Mouse (Mus musculus) myocyte (in vitro differentiated cells): Measurements from ENCODE around the gene Rnf220. TPM values are rescaled to one million over a fixed set of nuclear protein-coding genes. Genes with fewer than 3 reads are reported as not detected.
A peak's percentile ranks its signal among the peaks of the same experiment; 100 is the strongest.

Source experiments
- H3K27me3 ChIP-seq: one replicate; pipeline ENCODE4 v1.6.1; 2011; ENCODE audit not compliant: control insufficient read depth, insufficient read depth, insufficient read length
- H3K36me3 ChIP-seq: one replicate; pipeline ENCODE4 v1.6.1; 2011; ENCODE audit not compliant: control insufficient read depth, insufficient read depth
- H3K4me2 ChIP-seq: one replicate; pipeline ENCODE4 v1.6.1; 2011; ENCODE audit warnings: low read depth, control low read depth
- H3K4me3 ChIP-seq: one replicate; pipeline ENCODE4 v1.5.1; 2011; ENCODE audit warnings: mild to moderate bottlenecking, control low read depth, moderate library complexity
- H3K79me2 ChIP-seq: one replicate; pipeline ENCODE4 v1.6.1; 2011; ENCODE audit not compliant: control insufficient read depth, insufficient read depth
- H3ac ChIP-seq: one replicate; pipeline ENCODE4 v1.6.1; 2011; ENCODE audit not compliant: control insufficient read depth, insufficient read length
- CEBPB ChIP-seq: IDR thresholded peaks from 2 replicates; pipeline ENCODE4 v1.6.1; 2011; ENCODE audit warnings: mild to moderate bottlenecking, moderate library complexity; ENCODE audit not compliant: poor library complexity, insufficient read depth, severe bottlenecking
- E2F4 ChIP-seq: IDR thresholded peaks from one replicate; pipeline ENCODE4 v1.6.1; 2011; ENCODE audit warnings: mild to moderate bottlenecking, control low read depth, moderate library complexity; ENCODE audit not compliant: insufficient read depth
- MAX ChIP-seq: IDR thresholded peaks from one replicate; pipeline ENCODE4 v1.6.1; 2011; ENCODE audit warnings: low read depth, mild to moderate bottlenecking, control low read depth
- MYOD1 ChIP-seq, 3 experiments: IDR thresholded peaks; one replicate each; pipeline ENCODE4 v1.6.1; 2011; ENCODE audit warnings: control low read depth in 2 of 3, low read depth in 2 of 3, mild to moderate bottlenecking in 2 of 3, moderate library complexity in 1 of 3; ENCODE audit not compliant: insufficient read length in 2 of 3, control insufficient read depth in 1 of 3
- MYOG ChIP-seq, 3 experiments: IDR thresholded peaks; one replicate each; pipeline ENCODE4 v1.6.1; 2011; ENCODE audit warnings: control low read depth in 2 of 3, low read depth in 2 of 3, mild to moderate bottlenecking in 2 of 3; ENCODE audit not compliant: insufficient read length in 2 of 3, control insufficient read depth in 1 of 3, insufficient read depth in 1 of 3
- POLR2A ChIP-seq: IDR thresholded peaks from one replicate; pipeline ENCODE4 v1.6.1; 2011; ENCODE audit warnings: low read depth, mild to moderate bottlenecking, control low read depth, moderate library complexity; ENCODE audit not compliant: insufficient read length
- POLR2AphosphoS2 ChIP-seq: IDR thresholded peaks from one replicate; pipeline ENCODE4 v1.6.1; 2011; ENCODE audit warnings: low read depth, control low read depth; ENCODE audit not compliant: insufficient read length
- REST ChIP-seq: IDR thresholded peaks from one replicate; pipeline ENCODE4 v1.6.1; 2011; ENCODE audit warnings: mild to moderate bottlenecking, control low read depth, moderate library complexity; ENCODE audit not compliant: insufficient read depth, insufficient read length
- SRF ChIP-seq: IDR thresholded peaks from one replicate; pipeline ENCODE4 v1.6.1; 2011; ENCODE audit warnings: low read depth; ENCODE audit not compliant: control insufficient read depth, insufficient read length
- TCF12 ChIP-seq: IDR thresholded peaks from one replicate; pipeline ENCODE4 v1.6.1; 2011; ENCODE audit warnings: mild to moderate bottlenecking, control low read depth; ENCODE audit not compliant: poor library complexity, insufficient read depth, severe bottlenecking
- TCF3 ChIP-seq: IDR thresholded peaks from one replicate; pipeline ENCODE4 v1.6.1; 2011; ENCODE audit warnings: low read depth, control low read depth; ENCODE audit not compliant: insufficient read length
- USF1 ChIP-seq: IDR thresholded peaks from one replicate; pipeline ENCODE4 v1.6.1; 2011; ENCODE audit warnings: low read depth, mild to moderate bottlenecking, control low read depth, moderate library complexity
- polyA plus RNA-seq: library from polyadenylated mRNA; unstranded; fragments of >200 nt; fragmentation: generic; extraction: Trizol; gene quantifications from one replicate; pipeline ENCODE4 v1.2.1, GENCODE M21; 2012; ENCODE audit warnings: missing spikeins

Gene Rnf220
- polyA plus RNA-seq, 1 experiment, result 60.4 TPM

GRCm38 (mm10) chr4:117495869-117496401 is 917 bp downstream of the Rnf220 start:
- no peaks in the 10 kb centered on the region for H3K36me3 ChIP-seq
- TF ChIP-seq SRF, result no peak
- TF ChIP-seq CEBPB, result no peak
- TF ChIP-seq POLR2A, result no peak
- TF ChIP-seq TCF12, result no peak
- TF ChIP-seq MAX, result no peak
- TF ChIP-seq MYOG (IDR thresholded peaks at IDR 0.05; ENCODE audit: control insufficient read depth in 1 of 3, insufficient read depth in 1 of 3, insufficient read length in 2 of 3, low read depth in 2 of 3), result no peak
- TF ChIP-seq MYOD1 (IDR thresholded peaks at IDR 0.05; ENCODE audit: control insufficient read depth in 1 of 3, insufficient read length in 2 of 3, low read depth in 2 of 3), result no peak
- no peak for TF ChIP-seq E2F4
- no peak for TF ChIP-seq REST
- TF ChIP-seq TCF3, result no peak
- no peak for TF ChIP-seq POLR2AphosphoS2
- TF ChIP-seq USF1, result no peak
- no peak overlapping the region for H3K4me2 ChIP-seq
- H3K4me3 ChIP-seq, result no peak overlapping the region
- no peaks in the 10 kb centered on the region for H3K79me2 ChIP-seq
- no peak overlapping the region for H3ac ChIP-seq
- peaks cover 63% of the 10 kb centered on the region for H3K27me3 ChIP-seq

GRCm38 (mm10) chr4:117494911-117495501 is 1.8 kb downstream of the Rnf220 start:
- TF ChIP-seq USF1 (no peak), POLR2AphosphoS2 (no peak), CEBPB (no peak), REST (no peak), SRF (no peak), MAX (no peak), TCF12 (no peak)
- H3K4me3 ChIP-seq, result no peak overlapping the region
- H3K4me2 ChIP-seq, result peak overlapping the region; percentile 34
- H3K36me3 ChIP-seq, result no peaks in the 10 kb centered on the region
- peaks cover 60% of the 10 kb centered on the region for H3K27me3 ChIP-seq
- H3ac ChIP-seq, result no peak overlapping the region
- H3K79me2 ChIP-seq, result no peaks in the 10 kb centered on the region

GRCm38 (mm10) chr4:117493905-117494851 is 2.7 kb downstream of the Rnf220 start:
- H3K27me3 ChIP-seq, result peaks cover 62% of the 10 kb centered on the region
- H3ac ChIP-seq, result no peak overlapping the region
- no peak for TF ChIP-seq TCF12
- no peak for TF ChIP-seq E2F4
- no peak for TF ChIP-seq MAX
- TF ChIP-seq POLR2AphosphoS2, result no peak
- no peak for TF ChIP-seq SRF
- no peak for TF ChIP-seq USF1
- TF ChIP-seq TCF3, result no peak
- no peak for TF ChIP-seq POLR2A
- no peak for TF ChIP-seq CEBPB
- TF ChIP-seq MYOD1 (IDR thresholded peaks at IDR 0.05; ENCODE audit: control insufficient read depth in 1 of 3, insufficient read length in 2 of 3, low read depth in 2 of 3), result no peak
- TF ChIP-seq REST, result no peak
- no peak for TF ChIP-seq MYOG (IDR thresholded peaks at IDR 0.05; ENCODE audit: control insufficient read depth in 1 of 3, insufficient read depth in 1 of 3, insufficient read length in 2 of 3, low read depth in 2 of 3)
- H3K36me3 ChIP-seq, result no peaks in the 10 kb centered on the region
- no peak overlapping the region for H3K4me3 ChIP-seq
- no peaks in the 10 kb centered on the region for H3K79me2 ChIP-seq
- peak overlapping the region; percentile 34 for H3K4me2 ChIP-seq

GRCm38 (mm10) chr4:117493161-117493568 is 3.7 kb downstream of the Rnf220 start:
- Histone ChIP-seq H3K36me3 (no peaks in the 10 kb centered on the region), H3K27me3 (peaks cover 69% of the 10 kb centered on the region), H3ac (no peak overlapping the region), H3K4me2 (no peak overlapping the region), H3K79me2 (no peaks in the 10 kb centered on the region), H3K4me3 (no peak overlapping the region)
- TF ChIP-seq TCF12, result no peak
- TF ChIP-seq POLR2A, result no peak
- no peak for TF ChIP-seq REST
- TF ChIP-seq TCF3, result no peak
- no peak for TF ChIP-seq MAX
- no peak for TF ChIP-seq E2F4
- no peak for TF ChIP-seq MYOD1 (IDR thresholded peaks at IDR 0.05; ENCODE audit: control insufficient read depth in 1 of 3, insufficient read length in 2 of 3, low read depth in 2 of 3)
